Mouse (Mus musculus): ENCODE measurements at regions not wholly inside any gene's neighbourhood (a gene's known extent, or its start where the extent isn't known, plus 50 kb on each side); places are given as distances from the start of the nearest gene placed in this dataset.
A peak's percentile ranks its signal among the peaks of the same experiment; 100 is the strongest.

DNA sequence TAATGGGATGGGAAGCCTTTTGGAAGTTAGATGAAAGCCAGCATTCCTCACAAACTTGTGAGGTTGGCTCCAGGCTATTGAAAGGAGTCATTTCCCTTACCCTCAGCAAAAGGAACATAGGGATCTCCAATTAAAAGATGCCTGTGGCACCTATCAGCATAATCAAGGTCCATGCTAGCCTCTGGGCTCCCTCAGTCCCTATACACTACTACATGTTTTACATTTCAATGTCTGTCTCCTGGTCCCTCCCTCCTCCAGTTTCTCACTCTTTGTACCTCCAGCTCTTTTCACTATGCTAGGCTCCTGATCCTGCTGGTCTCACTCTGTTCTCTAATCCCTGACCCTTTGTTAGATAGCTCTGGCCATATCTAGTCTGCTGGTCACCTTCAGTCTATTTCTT is 790.6 kb downstream of the Defb40 start:
- DNase-seq (ENCODE audit: extremely low read depth, low read depth, low spot score) = no peak
- Histone ChIP-seq H3K79me2 (ENCODE audit: control insufficient read depth, insufficient read depth, low read length) (no peaks in the 10 kb centered on the region), H3K36me3 (ENCODE audit: control insufficient read depth, insufficient read depth, low read length) (no peaks in the 10 kb centered on the region), H3K4me1 (ENCODE audit: control insufficient read depth, insufficient read depth, low read length) (no peaks in the 10 kb centered on the region), H3K9ac (ENCODE audit: low read depth, low read length) (no peak overlapping the region), H3K27ac (replicated peaks; ENCODE audit: insufficient read depth, low read depth, low read length) (no peak overlapping the region), H3K27me3 (ENCODE audit: control insufficient read depth, insufficient read depth, low read length) (no peaks in the 10 kb centered on the region), H3K4me3 (ENCODE audit: insufficient read depth, low read depth, low read length) (no peak overlapping the region)
- TF ChIP-seq CTCF (IDR thresholded peaks at IDR 0.05; ENCODE audit: low read depth, low read length) (no peak), POLR2A (IDR thresholded peaks at IDR 0.05; ENCODE audit: extremely low read depth, insufficient read depth, low read length) (no peak)

GRCm38 (mm10) chr8:18175544-18176092 is 802.4 kb downstream of the Defb40 start:
- TF ChIP-seq CTCF (IDR thresholded peaks at IDR 0.05; ENCODE audit: low read depth, low read length) (no peak), POLR2A (IDR thresholded peaks at IDR 0.05; ENCODE audit: extremely low read depth, insufficient read depth, low read length) (no peak)
- Histone ChIP-seq H3K9ac (ENCODE audit: low read depth, low read length) (no peak overlapping the region), H3K4me1 (ENCODE audit: control insufficient read depth, insufficient read depth, low read length) (no peaks in the 10 kb centered on the region), H3K36me3 (ENCODE audit: control insufficient read depth, insufficient read depth, low read length) (no peaks in the 10 kb centered on the region), H3K4me3 (ENCODE audit: insufficient read depth, low read depth, low read length) (no peak overlapping the region), H3K79me2 (ENCODE audit: control insufficient read depth, insufficient read depth, low read length) (no peaks in the 10 kb centered on the region), H3K27ac (replicated peaks; ENCODE audit: insufficient read depth, low read depth, low read length) (no peak overlapping the region), H3K27me3 (ENCODE audit: control insufficient read depth, insufficient read depth, low read length) (no peaks in the 10 kb centered on the region)
- 86% methylated on average over 7 of the region's 7 CpGs for whole genome bisulfite sequencing
- no peak for DNase-seq (ENCODE audit: extremely low read depth, low read depth, low spot score)

- H3K79me2 ChIP-seq (ENCODE audit: control insufficient read depth, insufficient read depth, low read length) = no peaks in the 10 kb centered on the region
- peak overlapping the region; percentile 26; the same call in 1 of the 2 replicates for H3K9ac ChIP-seq (ENCODE audit: low read depth, low read length)
- 0 out of 2 replicates have a peak overlapping the region, but pooled peaks have one; percentile 23 for H3K27ac ChIP-seq (replicated peaks; ENCODE audit: insufficient read depth, low read depth, low read length)
- TF ChIP-seq CTCF (IDR thresholded peaks at IDR 0.05; ENCODE audit: low read depth, low read length) (no peak), POLR2A (IDR thresholded peaks at IDR 0.05; ENCODE audit: extremely low read depth, insufficient read depth, low read length) (no peak)
- peaks cover 12% of the 10 kb centered on the region for H3K4me1 ChIP-seq (ENCODE audit: control insufficient read depth, insufficient read depth, low read length)
- no peaks in the 10 kb centered on the region for H3K36me3 ChIP-seq (ENCODE audit: control insufficient read depth, insufficient read depth, low read length)
- H3K27me3 ChIP-seq (ENCODE audit: control insufficient read depth, insufficient read depth, low read length) = no peaks in the 10 kb centered on the region
- WGBS = 19% methylated on average over 6 of the region's 6 CpGs
- peak; percentile 95 for DNase-seq (ENCODE audit: extremely low read depth, low read depth, low spot score)
- H3K4me3 ChIP-seq (ENCODE audit: insufficient read depth, low read depth, low read length) = no peak overlapping the region
Measured at GRCm38 (mm10) chr8:18158619-18159018, 819.4 kb downstream of the Defb40 start.

GRCm38 (mm10) chr8:18115333-18116044 is 862.6 kb downstream of the Defb40 start:
- 70% methylated on average over 5 of the region's 5 CpGs for WGBS
- TF ChIP-seq CTCF (IDR thresholded peaks at IDR 0.05; ENCODE audit: low read depth, low read length) = no peak
- TF ChIP-seq POLR2A (IDR thresholded peaks at IDR 0.05; ENCODE audit: extremely low read depth, insufficient read depth, low read length) = no peak
- no peak for DNase-seq (ENCODE audit: extremely low read depth, low read depth, low spot score)
- Histone ChIP-seq H3K27ac (replicated peaks; ENCODE audit: insufficient read depth, low read depth, low read length) (no peak overlapping the region), H3K36me3 (ENCODE audit: control insufficient read depth, insufficient read depth, low read length) (no peaks in the 10 kb centered on the region), H3K4me3 (ENCODE audit: insufficient read depth, low read depth, low read length) (no peak overlapping the region), H3K9ac (ENCODE audit: low read depth, low read length) (no peak overlapping the region), H3K27me3 (ENCODE audit: control insufficient read depth, insufficient read depth, low read length) (no peaks in the 10 kb centered on the region), H3K4me1 (ENCODE audit: control insufficient read depth, insufficient read depth, low read length) (no peaks in the 10 kb centered on the region), H3K79me2 (ENCODE audit: control insufficient read depth, insufficient read depth, low read length) (no peaks in the 10 kb centered on the region)

- no peaks in the 10 kb centered on the region for H3K79me2 ChIP-seq (ENCODE audit: control insufficient read depth, insufficient read depth, low read length)
- H3K9ac ChIP-seq (ENCODE audit: low read depth, low read length) = no peak overlapping the region
- 78% methylated on average over 5 of the region's 5 CpGs for WGBS
- no peaks in the 10 kb centered on the region for H3K36me3 ChIP-seq (ENCODE audit: control insufficient read depth, insufficient read depth, low read length)
- H3K4me1 ChIP-seq (ENCODE audit: control insufficient read depth, insufficient read depth, low read length) = no peaks in the 10 kb centered on the region
- no peak overlapping the region for H3K4me3 ChIP-seq (ENCODE audit: insufficient read depth, low read depth, low read length)
- H3K27ac ChIP-seq (replicated peaks; ENCODE audit: insufficient read depth, low read depth, low read length) = no peak overlapping the region
- DNase-seq (ENCODE audit: extremely low read depth, low read depth, low spot score) = no peak
- no peaks in the 10 kb centered on the region for H3K27me3 ChIP-seq (ENCODE audit: control insufficient read depth, insufficient read depth, low read length)
- TF ChIP-seq POLR2A (IDR thresholded peaks at IDR 0.05; ENCODE audit: extremely low read depth, insufficient read depth, low read length) = no peak
Measured at GRCm38 (mm10) chr8:18113262-18113661, 864.8 kb downstream of the Defb40 start.

DNA sequence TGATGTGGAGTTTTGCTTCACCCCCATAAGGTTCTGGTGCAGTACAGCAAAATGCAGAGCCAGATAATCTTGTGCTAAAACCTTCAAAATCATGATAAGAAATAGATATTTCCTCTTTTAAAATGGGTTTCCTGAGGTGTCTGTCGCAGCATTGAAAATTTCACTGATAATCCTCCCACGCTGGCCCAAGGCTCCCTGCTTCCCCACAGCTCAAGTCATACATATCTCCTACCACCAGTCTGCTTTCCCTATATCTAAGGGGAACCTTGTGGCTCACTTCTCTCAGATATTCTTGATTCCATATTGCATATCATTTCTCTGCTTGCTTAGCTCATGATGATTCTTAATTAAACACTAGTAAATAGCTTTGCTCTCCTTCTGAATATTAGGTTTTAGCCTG is 868.6 kb downstream of the Defb40 start:
- H3K4me3 ChIP-seq (ENCODE audit: insufficient read depth, low read depth, low read length) = no peak overlapping the region
- no peaks in the 10 kb centered on the region for H3K36me3 ChIP-seq (ENCODE audit: control insufficient read depth, insufficient read depth, low read length)
- TF ChIP-seq POLR2A (IDR thresholded peaks at IDR 0.05; ENCODE audit: extremely low read depth, insufficient read depth, low read length) (no peak), CTCF (IDR thresholded peaks at IDR 0.05; ENCODE audit: low read depth, low read length) (no peak)
- no peak for DNase-seq (ENCODE audit: extremely low read depth, low read depth, low spot score)
- H3K4me1 ChIP-seq (ENCODE audit: control insufficient read depth, insufficient read depth, low read length) = no peaks in the 10 kb centered on the region
- no peak overlapping the region for H3K9ac ChIP-seq (ENCODE audit: low read depth, low read length)
- H3K27ac ChIP-seq (replicated peaks; ENCODE audit: insufficient read depth, low read depth, low read length) = no peak overlapping the region
- 68% methylated on average over 2 of the region's 2 CpGs for WGBS
- no peaks in the 10 kb centered on the region for H3K79me2 ChIP-seq (ENCODE audit: control insufficient read depth, insufficient read depth, low read length)
- no peaks in the 10 kb centered on the region for H3K27me3 ChIP-seq (ENCODE audit: control insufficient read depth, insufficient read depth, low read length)

All from liver, adult 2 months (tissue).